In genomic region chr9:61151201-61151600, GRCm38 (mm10) we compare ENCODE assay signal across 17 mouse cellular contexts.
DNase-seq lines count a peak whose midpoint lies in the region; ATAC-seq and TF ChIP-seq lines count a peak whose summit lies in the region.
"Had no signal": no experiment of that assay in that cellular context is flagged by ENCODE, and none has a peak within 500 bp of the region (broad histone marks: within the 10 kb centered on the region; RNA-seq: fewer than 3 reads in every experiment).

No protein-coding gene starts in this region.

- H3K4me1 ChIP-seq in hindbrain, embryonic 13.5 days (replicated peaks) = peaks cover 20% of the 10 kb centered on the region
- 0 out of 2 replicates have a peak, but pooled peaks cover 4% of the 10 kb centered on the region for H3K4me1 ChIP-seq in hindbrain, embryonic 14.5 days (replicated peaks; ENCODE audit: control insufficient read depth, insufficient read depth, low read length)
- no peaks in the 10 kb centered on the region for H3K4me1 ChIP-seq in lung, postnatal 0 days (ENCODE audit: insufficient read depth, low read depth, low read length)

- H3K27ac ChIP-seq in hindbrain, embryonic 13.5 days = 0 out of 2 replicates have a peak overlapping the region, but pooled peaks have one; percentile 18
- H3K27ac ChIP-seq in hindbrain, embryonic 14.5 days = no peak overlapping the region
- H3K27ac ChIP-seq in lung, postnatal 0 days (ENCODE audit: low read length) = no peak overlapping the region
- H3K27ac ChIP-seq: embryonic facial prominence, embryonic 13.5 days; forebrain, embryonic 12.5 days; heart, embryonic 10.5 days; hindbrain, embryonic 15.5 days had no signal

- no peak overlapping the region for H3K9ac ChIP-seq in hindbrain, embryonic 13.5 days
- H3K9ac ChIP-seq in hindbrain, embryonic 14.5 days = no peak overlapping the region
- no peak overlapping the region for H3K9ac ChIP-seq in lung, postnatal 0 days (replicated peaks; ENCODE audit: low read depth)
- H3K9ac ChIP-seq: embryonic facial prominence, embryonic 13.5 days; forebrain, embryonic 12.5 days; hindbrain, embryonic 15.5 days had no signal

- ATAC-seq in hindbrain, embryonic 13.5 days (ENCODE audit: low FRiP score) = no peak
- ATAC-seq in hindbrain, embryonic 14.5 days (ENCODE audit: low FRiP score) = no peak
- peak; percentile 47 for ATAC-seq in lung, postnatal 0 days
- ATAC-seq in cerebellum, adult (ENCODE audit: insufficient number of reproducible peaks, low FRiP score, low TSS enrichment) = no peak
- ATAC-seq: forebrain, embryonic 16.5 days had no signal

- peaks cover 25% of the 10 kb centered on the region; the same call in 1 of the 2 replicates for H3K27me3 ChIP-seq in hindbrain, embryonic 13.5 days
- H3K27me3 ChIP-seq in hindbrain, embryonic 14.5 days (ENCODE audit: control insufficient read depth, insufficient read depth, low read length) = peaks cover 5% of the 10 kb centered on the region; the same call in 1 of the 2 replicates
- no peaks in the 10 kb centered on the region for H3K27me3 ChIP-seq in lung, postnatal 0 days (replicated peaks; ENCODE audit: insufficient read depth, low read length)

- H3K9me3 ChIP-seq in hindbrain, embryonic 13.5 days = no peaks in the 10 kb centered on the region
- no peaks in the 10 kb centered on the region for H3K9me3 ChIP-seq in hindbrain, embryonic 14.5 days (ENCODE audit: control insufficient read depth, low read length)
- no peaks in the 10 kb centered on the region for H3K9me3 ChIP-seq in lung, postnatal 0 days (ENCODE audit: low read length)
- H3K9me3 ChIP-seq: embryonic facial prominence, embryonic 13.5 days; forebrain, embryonic 12.5 days; heart, embryonic 10.5 days; hindbrain, embryonic 15.5 days had no signal

- TF ChIP-seq EP300 in lung, postnatal 0 days (IDR thresholded peaks at IDR 0.05) = no peak

- no peak for DNase-seq in hindbrain, embryonic 14.5 days (ENCODE audit: low spot score)
- DNase-seq in lung, postnatal 0 days (ENCODE audit: low spot score) = peak; percentile 57
- no peak for DNase-seq in lung, adult 18-20 months
- peak; percentile 4 for DNase-seq in 416B (ENCODE audit: low read depth)
- DNase-seq in adipocyte (ENCODE audit: low spot score) = peak; percentile 8
- DNase-seq: adrenal gland, postnatal 14 days; cerebellum, adult 18-20 months; cerebellum, adult 9-11 months; cerebellum, postnatal 36 days; gastrocnemius, postnatal 10 days had no signal

- no peak overlapping the region for H3K4me2 ChIP-seq in hindbrain, embryonic 13.5 days
- no peak overlapping the region for H3K4me2 ChIP-seq in hindbrain, embryonic 14.5 days (replicated peaks)
- no peak overlapping the region for H3K4me2 ChIP-seq in lung, postnatal 0 days (replicated peaks; ENCODE audit: low read depth, low read length)
- H3K4me2 ChIP-seq: embryonic facial prominence, embryonic 13.5 days; forebrain, embryonic 12.5 days; hindbrain, embryonic 15.5 days had no signal

- no peak for TF ChIP-seq CTCF in lung, postnatal 0 days (IDR thresholded peaks at IDR 0.05)

- 88% methylated on average over 4 of the region's 4 CpGs for WGBS in hindbrain, embryonic 13.5 days
- WGBS in hindbrain, embryonic 14.5 days = 86% methylated on average over 4 of the region's 4 CpGs
- WGBS in lung, postnatal 0 days = 62% methylated on average over 4 of the region's 4 CpGs

- no peaks in the 10 kb centered on the region for H3K36me3 ChIP-seq in hindbrain, embryonic 13.5 days
- no peaks in the 10 kb centered on the region for H3K36me3 ChIP-seq in hindbrain, embryonic 14.5 days (replicated peaks; ENCODE audit: control insufficient read depth, insufficient read depth)
- H3K36me3 ChIP-seq in lung, postnatal 0 days (ENCODE audit: insufficient read depth, low read length) = no peaks in the 10 kb centered on the region
- H3K36me3 ChIP-seq: embryonic facial prominence, embryonic 13.5 days; forebrain, embryonic 12.5 days; heart, embryonic 10.5 days; hindbrain, embryonic 15.5 days had no signal

- H3K4me3 ChIP-seq in hindbrain, embryonic 13.5 days = no peak overlapping the region
- H3K4me3 ChIP-seq in hindbrain, embryonic 14.5 days (replicated peaks; ENCODE audit: low read length) = no peak overlapping the region
- H3K4me3 ChIP-seq in lung, postnatal 0 days (ENCODE audit: low read depth, low read length) = no peak overlapping the region
- H3K4me3 ChIP-seq: embryonic facial prominence, embryonic 13.5 days; forebrain, embryonic 12.5 days; heart, embryonic 10.5 days; hindbrain, embryonic 15.5 days had no signal

Comparison
In these comparisons a context has a peak if more than half of its experiments do, and no peak if none do; other contexts are left out.
1. DNase-seq: peak in lung, postnatal 0 days (single experiment), 416B (single experiment) and adipocyte (single experiment); none in hindbrain, embryonic 14.5 days (single experiment) and lung, adult 18-20 months (0 of 2).